Mouse (Mus musculus): ENCODE results near the gene Cd160. TPM values are rescaled to one million over a fixed set of nuclear protein-coding genes. Genes with fewer than 3 reads are reported as not detected.

The Cd160 gene
- polyA plus RNA-seq, 1 experiment from 2014 or later, result 0.19 TPM

Other genes starting within 250 kb of the Cd160 start
- 40.1 and 40.7 TPM in 2 replicates for gene Polr3gl, start 235.2 kb downstream of the Cd160 start, polyA plus RNA-seq (2016; fragmentation: Nextera tagmentation; extraction: Ambion mirVana)
- 4.0 and 4.4 TPM in 2 replicates for gene Ankrd34a, start 232.7 kb downstream of the Cd160 start, polyA plus RNA-seq (2016; fragmentation: Nextera tagmentation; extraction: Ambion mirVana)
- 5.8 and 6.2 TPM in 2 replicates for gene Lix1l, start 228.2 kb downstream of the Cd160 start, polyA plus RNA-seq (2016; fragmentation: Nextera tagmentation; extraction: Ambion mirVana)
- gene Rbm8a, start 199.4 kb downstream of the Cd160 start, polyA plus RNA-seq (2016; fragmentation: Nextera tagmentation; extraction: Ambion mirVana), result 164 and 181 TPM in 2 replicates
- 42.1 and 43.3 TPM in 2 replicates for gene Pex11b, start 194.0 kb downstream of the Cd160 start, polyA plus RNA-seq (2016; fragmentation: Nextera tagmentation; extraction: Ambion mirVana)
- 0.09 TPM in 1 of 2 replicates, not detected in the other for gene Gm42957, start 193.9 kb downstream of the Cd160 start, polyA plus RNA-seq (2016; fragmentation: Nextera tagmentation; extraction: Ambion mirVana)
- gene Itga10, start 183.8 kb downstream of the Cd160 start, polyA plus RNA-seq (2016; fragmentation: Nextera tagmentation; extraction: Ambion mirVana), result 0.51 and 0.84 TPM in 2 replicates
- gene Ankrd35, start 159.2 kb downstream of the Cd160 start, polyA plus RNA-seq (2016; fragmentation: Nextera tagmentation; extraction: Ambion mirVana), result 0.51 and 0.77 TPM in 2 replicates
- 42.2 and 43.4 TPM in 2 replicates for gene Pias3, start 133.0 kb downstream of the Cd160 start, polyA plus RNA-seq (2016; fragmentation: Nextera tagmentation; extraction: Ambion mirVana)
- gene Nudt17, start 120.8 kb downstream of the Cd160 start, polyA plus RNA-seq (2016; fragmentation: Nextera tagmentation; extraction: Ambion mirVana), result 7.5 and 8.7 TPM in 2 replicates
- 42.1 and 43.0 TPM in 2 replicates for gene Polr3c, start 101.7 kb downstream of the Cd160 start, polyA plus RNA-seq (2016; fragmentation: Nextera tagmentation; extraction: Ambion mirVana)
- 79.9 and 86.2 TPM in 2 replicates for gene Rnf115, start 101.7 kb downstream of the Cd160 start, polyA plus RNA-seq (2016; fragmentation: Nextera tagmentation; extraction: Ambion mirVana)
- gene Pdzk1, start 67 bp downstream of the Cd160 start, polyA plus RNA-seq (2016; fragmentation: Nextera tagmentation; extraction: Ambion mirVana), result not detected in 2 replicates
- gene Gja5, start 75.3 kb upstream of the Cd160 start, polyA plus RNA-seq (2016; fragmentation: Nextera tagmentation; extraction: Ambion mirVana), result 2.9 and 3.8 TPM in 2 replicates
- 38.2 and 42.8 TPM in 2 replicates for gene Gpr89, start 76.0 kb upstream of the Cd160 start, polyA plus RNA-seq (2016; fragmentation: Nextera tagmentation; extraction: Ambion mirVana)
- gene Gja8, start 96.7 kb upstream of the Cd160 start, polyA plus RNA-seq (2016; fragmentation: Nextera tagmentation; extraction: Ambion mirVana), result 0.03 TPM in 1 of 2 replicates, not detected in the other

Data from forebrain, embryonic 12.5 days (tissue).